Mouse (Mus musculus): ENCODE data around the gene Add3. TPM values are rescaled to one million over a fixed set of nuclear protein-coding genes. Genes with fewer than 3 reads are reported as not detected.
A peak's percentile ranks its signal among the peaks of the same experiment; 100 is the strongest.

Add3 gene
- polyA plus RNA-seq, 1 experiment from 2014 or later = 35.9 TPM

- Histone ChIP-seq H3K27me3 (no peaks in the 10 kb centered on the region), H3K9ac (no peak overlapping the region), H3K36me3 (no peaks in the 10 kb centered on the region), H3K27ac (no peak overlapping the region), H3K4me2 (no peak overlapping the region), H3K4me1 (replicated peaks) (peaks cover 17% of the 10 kb centered on the region), H3K9me3 (no peaks in the 10 kb centered on the region), H3K4me3 (no peak overlapping the region)
- 88% methylated on average over 4 of the region's 4 CpGs for WGBS
- no peak for ATAC-seq (ENCODE audit: low FRiP score)
Observed at GRCm38 (mm10) chr19:53260828-53261227, 120.6 kb downstream of the Add3 start.

DNA sequence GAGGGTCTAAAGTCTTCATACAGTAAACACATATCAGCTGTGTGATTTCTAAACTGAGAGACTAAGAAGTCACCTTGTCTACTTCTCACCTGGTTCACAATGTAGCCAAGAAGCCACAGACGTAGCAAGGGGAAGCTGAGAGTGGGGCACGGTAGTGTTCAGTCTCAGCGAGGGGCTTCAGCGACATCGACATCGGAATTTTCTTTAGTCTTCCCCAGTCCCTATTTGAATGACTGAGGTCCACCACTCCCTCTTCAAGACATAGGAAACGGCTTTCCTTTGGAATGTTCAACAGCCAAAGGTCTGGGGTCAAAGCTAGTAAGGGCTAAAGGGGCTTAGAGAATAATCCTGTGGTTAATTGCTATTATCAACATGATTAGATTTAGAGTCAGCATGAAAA is 121.8 kb downstream of the Add3 start:
- Histone ChIP-seq H3K4me2 (no peak overlapping the region), H3K9ac (no peak overlapping the region), H3K27ac (no peak overlapping the region), H3K9me3 (no peaks in the 10 kb centered on the region), H3K4me3 (no peak overlapping the region), H3K36me3 (no peaks in the 10 kb centered on the region), H3K27me3 (no peaks in the 10 kb centered on the region), H3K4me1 (replicated peaks) (peaks cover 18% of the 10 kb centered on the region)
- 77% methylated on average over 7 of the region's 7 CpGs for WGBS
- ATAC-seq (ENCODE audit: low FRiP score) = no peak

GRCm38 (mm10) chr19:53263859-53264733 is 123.9 kb downstream of the Add3 start:
- peak overlapping the region; percentile 27 for H3K4me2 ChIP-seq
- H3K4me1 ChIP-seq (replicated peaks) = peaks cover 17% of the 10 kb centered on the region
- no peaks in the 10 kb centered on the region for H3K27me3 ChIP-seq
- H3K4me3 ChIP-seq = no peak overlapping the region
- H3K36me3 ChIP-seq = no peaks in the 10 kb centered on the region
- ATAC-seq (ENCODE audit: low FRiP score) = no peak
- no peak overlapping the region; the same call in 1 of the 2 replicates for H3K27ac ChIP-seq
- 37% methylated on average over 23 of the region's 23 CpGs for WGBS
- H3K9me3 ChIP-seq = no peaks in the 10 kb centered on the region
- H3K9ac ChIP-seq = no peak overlapping the region

DNA sequence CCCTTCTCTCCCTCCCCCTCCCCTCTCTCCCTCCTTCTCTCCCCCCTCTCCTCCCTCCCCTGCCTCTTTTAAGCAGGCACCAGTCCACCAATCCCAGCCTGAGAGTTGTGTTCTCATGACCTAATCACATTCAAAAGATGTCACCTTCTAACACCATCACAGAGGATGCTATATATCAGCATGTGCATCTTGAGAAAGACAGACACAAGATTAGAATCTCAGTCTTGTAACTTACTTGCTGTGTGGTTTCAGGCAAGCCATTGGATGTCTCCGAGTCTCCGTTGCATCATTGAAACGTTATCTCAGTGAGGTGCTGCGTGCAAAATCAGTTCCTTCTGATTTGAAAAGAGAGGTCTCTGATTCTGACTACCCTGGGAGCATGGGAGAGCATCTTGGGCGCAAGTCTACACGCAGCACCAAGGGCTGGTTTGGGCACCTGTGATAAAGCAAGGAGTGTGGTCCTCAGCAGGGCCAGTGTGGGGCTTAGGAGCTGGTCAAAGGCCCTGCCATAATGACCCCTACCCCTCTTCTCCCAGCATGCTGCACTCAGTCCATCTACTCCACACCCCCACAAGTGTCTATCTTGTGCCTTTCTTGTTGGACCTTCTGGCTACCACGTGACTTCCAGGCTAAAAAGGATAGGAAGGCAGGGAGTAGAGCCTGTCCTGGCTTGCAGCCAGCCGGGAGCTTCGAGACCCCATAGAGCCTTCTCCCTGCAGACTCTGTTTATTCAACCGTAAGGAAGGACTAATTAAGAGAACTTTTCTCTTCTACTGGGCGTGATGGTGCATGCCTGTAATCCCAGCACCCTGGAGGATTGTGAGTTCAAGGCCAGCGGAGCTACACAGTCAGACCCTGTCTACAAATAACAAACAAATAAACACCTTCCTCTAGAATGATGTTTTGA is 124.8 kb downstream of the Add3 start:
- Histone ChIP-seq H3K4me1 (replicated peaks) (peaks cover 11% of the 10 kb centered on the region), H3K4me2 (no peak overlapping the region), H3K27ac (no peak overlapping the region), H3K9ac (no peak overlapping the region), H3K9me3 (no peaks in the 10 kb centered on the region), H3K27me3 (no peaks in the 10 kb centered on the region), H3K4me3 (no peak overlapping the region), H3K36me3 (no peaks in the 10 kb centered on the region)
- ATAC-seq (ENCODE audit: low FRiP score) = peak; percentile 52; the same call in 1 of the 2 replicates
- WGBS = 56% methylated on average over 12 of the region's 12 CpGs

GRCm38 (mm10) chr19:53267305-53267704 is 127.1 kb downstream of the Add3 start:
- 93% methylated on average over 9 of the region's 9 CpGs for WGBS
- H3K9me3 ChIP-seq = no peaks in the 10 kb centered on the region
- H3K9ac ChIP-seq = no peak overlapping the region
- H3K27ac ChIP-seq = no peak overlapping the region
- H3K4me1 ChIP-seq (replicated peaks) = peaks cover 11% of the 10 kb centered on the region
- no peaks in the 10 kb centered on the region for H3K36me3 ChIP-seq
- ATAC-seq (ENCODE audit: low FRiP score) = no peak
- H3K27me3 ChIP-seq = no peaks in the 10 kb centered on the region
- no peak overlapping the region for H3K4me3 ChIP-seq
- H3K4me2 ChIP-seq = no peak overlapping the region

DNA sequence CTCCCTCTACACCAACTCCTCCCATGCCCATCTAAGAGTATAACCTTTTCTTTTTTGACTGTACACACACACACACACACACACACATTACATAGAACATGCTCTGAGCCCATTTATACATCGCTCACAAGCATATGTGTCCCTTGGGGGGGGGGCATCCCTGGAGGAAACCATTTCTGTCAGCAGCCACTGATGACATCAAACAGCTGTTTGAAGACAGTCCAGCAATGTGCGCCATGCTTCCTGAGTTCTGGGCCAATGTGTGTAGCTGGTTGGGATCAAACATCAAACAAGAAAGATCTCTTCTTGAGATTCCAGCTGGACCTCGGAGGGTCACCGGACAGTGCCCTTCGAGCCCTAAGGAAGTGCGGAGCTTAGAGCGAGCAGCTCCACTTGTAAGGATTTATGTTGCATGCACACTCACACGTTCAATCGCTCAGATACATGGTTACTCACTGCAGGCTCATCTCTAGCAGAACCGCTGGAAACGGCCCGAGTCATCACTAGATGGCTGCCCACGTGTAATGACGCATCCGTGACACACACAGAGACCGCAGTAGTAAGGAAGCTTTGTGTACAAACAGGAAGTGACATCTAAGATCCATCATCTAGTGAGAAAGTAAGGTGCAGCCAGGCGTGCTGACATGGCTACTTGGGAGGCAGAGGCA is 132.9 kb downstream of the Add3 start:
- H3K27ac ChIP-seq = no peak overlapping the region
- ATAC-seq (ENCODE audit: low FRiP score) = no peak
- no peak overlapping the region for H3K4me2 ChIP-seq
- no peak overlapping the region for H3K4me3 ChIP-seq
- no peaks in the 10 kb centered on the region for H3K4me1 ChIP-seq (replicated peaks)
- H3K36me3 ChIP-seq = no peaks in the 10 kb centered on the region
- no peaks in the 10 kb centered on the region for H3K9me3 ChIP-seq
- no peaks in the 10 kb centered on the region for H3K27me3 ChIP-seq
- 94% methylated on average over 17 of the region's 17 CpGs for WGBS
- H3K9ac ChIP-seq = no peak overlapping the region

DNA sequence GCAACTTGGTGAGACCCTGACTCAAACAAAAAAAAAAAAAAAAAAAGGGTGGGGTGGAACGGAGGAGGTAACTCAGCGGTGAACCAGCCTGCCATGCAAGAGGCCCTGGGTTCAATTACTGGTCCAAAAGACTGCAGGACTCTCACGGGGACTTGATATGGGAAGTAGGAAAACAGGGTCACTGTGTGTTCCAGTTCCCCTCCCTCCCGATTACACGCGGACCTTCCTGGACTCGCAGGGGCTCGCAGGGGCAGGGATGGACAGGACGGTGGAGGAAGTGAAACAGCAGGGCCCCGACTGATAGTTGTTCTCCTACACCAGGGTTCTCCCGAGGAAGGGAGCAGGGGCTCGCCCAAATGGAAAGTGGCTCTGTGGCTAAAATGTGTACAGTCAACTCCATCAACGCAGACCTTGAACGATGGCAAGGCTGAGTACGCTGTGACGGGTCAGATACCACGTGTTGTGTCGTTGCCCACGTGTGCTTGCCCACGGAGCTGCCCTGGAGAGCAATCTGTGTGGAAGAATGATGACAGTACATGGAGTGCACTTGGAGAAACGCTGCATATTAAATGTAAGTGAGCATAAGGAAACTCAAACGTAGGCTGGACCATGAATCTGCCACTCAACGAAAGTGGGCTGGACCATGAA is 133.7 kb downstream of the Add3 start:
- ATAC-seq (ENCODE audit: low FRiP score) = no peak
- no peak overlapping the region for H3K4me2 ChIP-seq
- no peak overlapping the region for H3K9ac ChIP-seq
- H3K36me3 ChIP-seq = no peaks in the 10 kb centered on the region
- no peaks in the 10 kb centered on the region for H3K4me1 ChIP-seq (replicated peaks)
- H3K4me3 ChIP-seq = no peak overlapping the region
- H3K9me3 ChIP-seq = no peaks in the 10 kb centered on the region
- H3K27me3 ChIP-seq = no peaks in the 10 kb centered on the region
- no peak overlapping the region for H3K27ac ChIP-seq
- WGBS = 90% methylated on average over 23 of the region's 23 CpGs

DNA sequence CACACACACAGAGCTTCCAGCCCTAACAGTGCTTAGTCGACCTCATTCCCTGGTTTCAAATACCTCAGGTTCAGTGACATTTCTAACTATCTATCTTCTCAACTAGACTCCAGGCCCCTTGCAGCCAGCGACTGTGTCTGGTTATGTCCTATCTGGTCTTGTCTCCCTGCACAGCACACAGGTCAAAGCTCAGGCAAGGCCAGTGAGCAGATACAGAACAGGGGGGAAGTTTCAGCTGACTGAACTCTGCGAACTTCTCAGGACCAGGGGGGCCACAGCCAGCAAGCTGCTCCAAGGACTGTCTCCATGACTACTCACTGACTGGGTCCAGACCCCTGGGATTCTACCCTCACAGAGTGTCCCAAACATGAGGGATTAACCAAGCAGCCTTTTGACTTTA is 135.0 kb downstream of the Add3 start:
- Histone ChIP-seq H3K27me3 (no peaks in the 10 kb centered on the region), H3K9ac (no peak overlapping the region), H3K4me1 (replicated peaks) (no peaks in the 10 kb centered on the region), H3K9me3 (no peaks in the 10 kb centered on the region), H3K36me3 (no peaks in the 10 kb centered on the region), H3K27ac (no peak overlapping the region), H3K4me3 (no peak overlapping the region), H3K4me2 (no peak overlapping the region)
- ATAC-seq (ENCODE audit: low FRiP score) = no peak
- WGBS = 52% methylated on average over 3 of the region's 3 CpGs

DNA sequence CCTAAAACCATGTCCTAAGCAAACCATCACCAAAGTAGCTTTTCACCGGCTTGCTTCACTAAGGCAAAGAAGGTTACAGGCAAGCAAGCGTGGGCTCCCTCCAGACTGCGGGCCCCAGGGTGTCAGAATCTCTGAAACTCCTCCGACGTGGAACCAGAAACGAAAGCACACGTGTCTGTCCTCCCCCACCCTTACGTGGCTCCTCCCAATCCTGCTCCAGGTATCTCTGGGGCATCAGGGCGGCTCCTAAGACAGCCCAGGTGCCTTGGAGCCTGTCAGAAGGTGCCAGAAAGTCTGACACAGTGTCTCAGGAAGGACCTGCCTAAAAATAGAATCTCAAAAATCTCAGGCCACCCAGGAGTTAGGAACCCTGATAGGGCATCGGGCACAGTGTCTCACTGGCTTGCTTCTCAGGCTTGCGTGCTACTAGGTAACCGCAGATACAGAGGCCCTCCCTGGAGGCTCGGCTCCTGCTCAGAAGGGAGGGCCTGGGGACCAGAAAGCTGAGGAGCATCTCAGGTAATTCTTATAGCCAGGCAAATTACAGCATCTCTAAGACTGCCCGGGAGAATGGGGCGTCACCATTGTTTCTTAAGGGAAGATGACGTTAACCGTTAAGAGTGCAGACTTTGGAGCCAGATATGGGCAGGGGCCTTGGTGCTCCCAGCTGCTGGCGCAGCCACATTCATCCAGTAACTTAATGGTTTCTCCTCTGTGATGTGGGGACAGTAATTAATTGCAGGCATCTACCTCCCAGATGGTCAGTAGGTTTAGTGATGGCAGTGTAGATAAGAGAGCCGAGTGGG is 136.9 kb downstream of the Add3 start:
- no peak for ATAC-seq (ENCODE audit: low FRiP score)
- Histone ChIP-seq H3K4me2 (no peak overlapping the region), H3K4me3 (no peak overlapping the region), H3K9me3 (no peaks in the 10 kb centered on the region), H3K4me1 (replicated peaks) (peaks cover 2% of the 10 kb centered on the region), H3K27ac (no peak overlapping the region), H3K27me3 (no peaks in the 10 kb centered on the region), H3K36me3 (no peaks in the 10 kb centered on the region), H3K9ac (no peak overlapping the region)
- 68% methylated on average over 19 of the region's 19 CpGs for WGBS

GRCm38 (mm10) chr19:53278491-53279415 is 138.5 kb downstream of the Add3 start:
- no peaks in the 10 kb centered on the region for H3K36me3 ChIP-seq
- H3K4me3 ChIP-seq = no peak overlapping the region
- 72% methylated on average over 19 of the region's 19 CpGs for WGBS
- no peaks in the 10 kb centered on the region for H3K9me3 ChIP-seq
- no peak overlapping the region for H3K9ac ChIP-seq
- no peaks in the 10 kb centered on the region for H3K27me3 ChIP-seq
- no peak overlapping the region; the same call in 1 of the 2 replicates for H3K27ac ChIP-seq
- no peak overlapping the region for H3K4me2 ChIP-seq
- peaks cover 8% of the 10 kb centered on the region for H3K4me1 ChIP-seq (replicated peaks)
- no peak for ATAC-seq (ENCODE audit: low FRiP score)

Measured in hindbrain, embryonic 13.5 days (tissue).